Mouse (Mus musculus) heart, adult 18-20 months (tissue): ENCODE results near the gene Ybx2. TPM values are rescaled to one million over a fixed set of nuclear protein-coding genes. Genes with fewer than 3 reads are reported as not detected.
A peak's percentile ranks its signal among the peaks of the same experiment; 100 is the strongest.
"Not testable (repeated sequence)": the region's sequence is repeated elsewhere in the genome, so short reads cannot be mapped to it uniquely, and the experiment has no call there.

ENCODE experiments used
- DNase-seq, 2 experiments: peaks; one replicate each; pipeline ENCODE4 v3.0.0; 2021 to 2022; ENCODE audit warnings: mixed read lengths in 1 of 2
- total RNA-seq, 2 experiments: library from RNA; stranded (reverse); gene quantifications; 2 replicates each; pipeline ENCODE4 v1.2.3; 2021

Ybx2 gene
- total RNA-seq, 2 experiments from 2014 or later = 14.6 to 23.1 TPM

DNA sequence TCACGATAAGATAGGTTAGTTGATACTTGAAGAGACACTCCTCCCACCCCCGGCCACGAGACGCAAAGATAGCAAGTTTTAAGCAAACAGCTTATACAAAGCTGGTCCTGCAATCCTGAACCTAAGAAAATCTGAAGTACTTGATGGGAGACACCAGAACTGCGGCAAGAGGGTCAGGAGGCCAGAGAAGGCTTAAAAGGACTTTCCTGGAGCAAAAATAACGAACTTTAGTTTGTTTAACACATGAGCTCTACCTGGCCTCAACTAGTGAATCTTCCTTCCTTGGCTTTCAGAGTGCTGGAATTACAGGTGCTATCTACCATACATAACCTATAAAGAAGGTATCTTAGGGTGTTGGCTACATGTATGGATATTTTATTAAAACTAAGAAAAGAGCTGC, 915 bp upstream of the Ybx2 start:
- DNase-seq = no peak

DNA sequence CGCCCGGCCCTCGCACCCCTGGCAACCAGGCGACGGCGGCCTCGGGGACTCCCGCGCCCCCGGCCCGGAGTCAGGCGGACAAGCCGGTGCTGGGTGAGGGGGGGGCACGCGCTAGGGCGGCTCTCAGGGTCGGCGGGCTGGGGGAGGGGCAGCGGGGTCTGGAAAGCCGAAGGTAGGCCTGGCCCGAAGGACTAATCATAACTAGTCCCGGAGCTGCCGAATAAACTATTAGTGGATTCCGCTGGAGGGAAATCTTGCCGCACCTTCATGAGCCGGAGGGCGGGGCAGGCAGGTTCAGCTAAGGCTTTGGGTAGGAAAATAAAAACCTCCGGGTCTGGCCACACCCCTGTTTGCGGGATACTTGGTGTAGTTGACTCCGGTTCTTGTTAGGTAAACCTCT, 560 bp downstream of the Ybx2 start:
- DNase-seq = no peak

DNA sequence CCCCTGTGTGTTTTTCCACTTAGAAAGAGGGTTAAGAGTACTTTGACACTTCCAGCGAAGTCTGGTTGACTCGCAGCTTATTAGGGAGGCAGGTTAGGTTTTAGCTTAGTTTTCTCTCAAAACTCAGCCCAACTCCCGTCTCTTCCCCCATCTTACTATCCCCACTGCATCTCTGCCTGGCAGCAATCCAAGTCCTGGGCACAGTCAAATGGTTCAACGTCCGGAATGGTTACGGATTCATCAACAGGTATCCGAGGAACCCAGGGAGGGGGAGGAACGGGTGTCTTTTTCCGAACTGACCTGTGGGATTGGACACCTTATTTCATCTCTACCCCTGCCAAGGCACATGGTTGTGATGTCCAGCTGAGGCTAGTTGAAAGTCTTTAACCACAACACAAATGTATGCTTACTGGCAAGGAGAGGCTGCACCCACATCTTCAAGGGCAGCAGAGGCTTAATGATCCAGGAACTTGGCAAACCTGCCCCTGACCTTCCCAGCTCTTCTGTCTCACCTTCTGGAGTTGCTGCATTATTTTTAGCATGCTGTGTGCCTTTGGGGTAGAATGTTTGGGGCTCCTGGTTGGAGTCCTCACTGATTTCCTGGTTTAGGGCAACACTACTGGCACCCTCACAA, 1.2 kb downstream of the Ybx2 start:
- peak in 1 of 2 experiments; percentile 60 for DNase-seq

DNA sequence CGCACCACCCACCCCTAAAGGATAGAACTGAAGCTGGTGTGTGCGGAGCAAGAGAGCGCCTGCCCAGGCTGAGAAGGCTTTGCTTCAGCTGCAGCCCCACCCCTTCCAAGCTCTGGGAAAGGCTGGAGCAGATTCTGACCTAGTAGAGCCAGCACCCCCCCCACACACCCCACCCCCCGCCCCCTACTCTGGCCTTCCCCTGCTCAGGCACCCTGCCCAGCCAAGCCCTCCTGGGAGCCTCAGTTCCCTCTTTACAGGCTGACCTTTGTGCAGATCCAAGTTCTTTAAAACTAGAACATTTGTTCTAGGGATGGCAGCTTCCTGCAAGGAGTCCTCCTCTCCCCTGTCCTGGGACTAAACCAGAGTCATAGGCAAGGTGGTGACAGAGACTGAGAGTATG, 1.8 kb downstream of the Ybx2 start:
- DNase-seq = peak; percentile 71 to 76

DNA sequence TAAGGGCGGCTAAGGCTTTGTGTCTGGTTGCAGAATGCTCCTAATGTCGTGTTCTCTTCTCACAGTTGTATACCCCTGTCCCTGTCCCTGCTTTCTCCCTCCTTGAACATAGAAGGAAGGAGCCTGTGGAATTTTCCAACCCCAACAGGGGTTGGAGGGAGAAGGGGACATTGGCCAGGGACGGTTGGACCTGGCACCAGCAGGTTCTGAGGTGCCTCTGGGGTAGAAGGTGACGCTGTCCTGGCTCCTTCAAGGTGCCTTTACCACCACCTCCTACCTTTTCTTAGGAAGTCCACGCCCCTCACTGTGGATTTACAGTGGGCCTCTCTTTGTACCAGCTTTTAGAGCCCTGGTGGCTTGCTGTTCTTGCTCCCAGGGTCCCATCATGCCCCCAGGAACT, 2.2 kb downstream of the Ybx2 start:
- no peak for DNase-seq

DNA sequence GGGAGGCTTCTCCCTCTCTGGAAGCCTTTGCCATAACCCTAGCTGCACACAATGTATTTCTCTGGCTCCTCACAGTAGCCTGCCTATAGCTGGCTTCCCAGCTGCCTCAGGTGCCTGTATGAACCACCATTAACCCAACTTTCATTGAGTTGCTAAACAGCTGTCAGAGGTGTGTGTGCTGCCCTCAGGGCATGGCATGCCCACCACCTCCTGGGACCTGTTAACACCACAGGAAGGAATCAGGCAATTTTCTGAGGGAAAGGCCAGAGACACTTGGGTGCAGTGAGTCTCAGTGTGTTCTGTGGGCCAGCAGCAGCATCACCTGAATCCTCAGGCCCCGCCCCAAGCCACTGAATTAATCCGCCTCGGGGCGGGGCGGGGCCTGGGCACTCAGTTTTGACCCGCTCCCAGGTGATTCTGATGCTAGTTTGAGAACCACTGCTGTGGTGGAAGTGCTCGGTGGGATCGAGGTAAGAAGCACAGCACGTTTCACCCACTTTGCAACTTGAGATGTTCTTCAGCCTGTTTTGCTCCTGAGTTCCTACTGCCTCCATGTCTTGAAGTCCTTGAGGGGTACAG, 2.9 kb downstream of the Ybx2 start:
- no peak for DNase-seq

DNA sequence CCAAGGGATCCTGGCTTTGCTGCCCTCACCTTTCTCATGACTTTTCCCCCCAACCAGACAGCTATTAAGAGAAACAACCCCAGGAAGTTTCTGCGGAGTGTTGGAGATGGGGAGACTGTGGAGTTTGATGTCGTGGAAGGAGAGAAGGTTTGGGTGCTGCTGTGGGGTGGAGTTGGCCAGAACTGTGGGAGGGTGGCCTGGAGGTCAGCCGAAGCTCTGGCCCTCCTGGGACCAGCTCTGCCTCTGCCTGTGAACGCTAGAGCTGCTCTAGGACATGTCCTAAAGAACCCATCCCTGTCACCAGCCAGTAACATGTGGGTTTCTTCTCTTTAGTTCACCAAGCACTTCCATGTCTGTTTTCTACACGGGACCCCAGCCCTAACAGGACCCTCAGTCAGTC, 3.6 kb downstream of the Ybx2 start:
- peak; percentile 31 to 33 for DNase-seq

DNA sequence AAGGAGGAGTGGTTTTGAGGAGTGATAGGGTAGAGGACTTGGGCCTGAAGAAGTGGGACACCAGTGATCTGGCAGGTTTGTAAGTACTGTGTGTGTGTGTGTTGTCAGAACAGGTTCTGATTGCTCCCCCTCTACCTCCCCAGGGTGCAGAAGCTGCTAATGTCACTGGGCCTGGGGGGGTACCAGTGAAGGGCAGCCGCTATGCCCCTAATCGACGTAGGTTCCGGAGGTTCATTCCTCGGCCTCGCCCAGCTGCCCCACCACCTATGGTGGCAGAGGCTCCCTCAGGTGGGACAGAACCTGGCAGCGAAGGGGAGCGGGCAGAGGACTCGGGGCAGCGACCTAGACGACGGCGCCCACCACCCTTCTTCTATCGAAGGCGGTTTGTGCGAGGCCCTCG, 4.1 kb downstream of the Ybx2 start:
- DNase-seq = no peak

DNA sequence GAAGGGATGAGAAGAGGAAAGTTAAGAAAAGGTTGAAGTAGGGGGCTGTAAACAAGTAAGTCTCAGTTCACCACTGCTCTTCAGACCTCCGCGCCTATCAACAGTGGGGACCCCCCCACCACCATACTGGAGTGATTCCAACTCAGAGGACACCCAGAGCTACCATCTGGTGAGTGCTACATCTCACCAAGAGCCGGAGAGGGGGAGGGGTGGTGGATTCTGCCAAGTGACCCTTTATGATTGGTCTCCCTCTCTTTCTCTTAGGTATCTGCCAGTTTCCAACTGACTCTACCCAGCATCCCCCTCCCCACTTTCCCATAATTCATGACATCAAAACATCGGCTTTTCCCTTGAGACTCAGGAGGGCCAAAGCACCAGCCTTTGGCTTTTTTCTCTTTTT, 5.4 kb downstream of the Ybx2 start:
- DNase-seq = peak in 1 of 2 experiments; percentile 21

DNA sequence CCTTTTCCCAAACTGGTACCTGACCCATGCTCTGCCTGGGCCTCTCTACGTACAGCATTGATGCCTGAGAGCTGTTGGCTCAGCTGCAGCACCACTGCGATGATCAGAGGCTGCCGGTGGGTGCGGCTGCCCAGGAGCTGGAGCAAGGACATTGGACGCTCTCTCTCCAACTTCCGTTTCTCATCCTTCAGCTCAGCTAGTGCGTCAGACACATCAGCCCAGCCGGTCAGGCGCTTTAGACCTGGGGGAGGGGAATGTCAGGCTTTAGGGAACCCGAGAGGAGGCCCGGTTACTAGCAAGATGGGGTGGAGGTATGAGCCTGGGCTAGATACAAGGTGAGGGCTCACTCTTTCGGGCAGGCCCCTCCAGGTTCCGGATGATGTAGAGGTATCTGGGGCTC, 9.6 kb downstream of the Ybx2 start:
- peak in 1 of 2 experiments; percentile 26 for DNase-seq

DNA sequence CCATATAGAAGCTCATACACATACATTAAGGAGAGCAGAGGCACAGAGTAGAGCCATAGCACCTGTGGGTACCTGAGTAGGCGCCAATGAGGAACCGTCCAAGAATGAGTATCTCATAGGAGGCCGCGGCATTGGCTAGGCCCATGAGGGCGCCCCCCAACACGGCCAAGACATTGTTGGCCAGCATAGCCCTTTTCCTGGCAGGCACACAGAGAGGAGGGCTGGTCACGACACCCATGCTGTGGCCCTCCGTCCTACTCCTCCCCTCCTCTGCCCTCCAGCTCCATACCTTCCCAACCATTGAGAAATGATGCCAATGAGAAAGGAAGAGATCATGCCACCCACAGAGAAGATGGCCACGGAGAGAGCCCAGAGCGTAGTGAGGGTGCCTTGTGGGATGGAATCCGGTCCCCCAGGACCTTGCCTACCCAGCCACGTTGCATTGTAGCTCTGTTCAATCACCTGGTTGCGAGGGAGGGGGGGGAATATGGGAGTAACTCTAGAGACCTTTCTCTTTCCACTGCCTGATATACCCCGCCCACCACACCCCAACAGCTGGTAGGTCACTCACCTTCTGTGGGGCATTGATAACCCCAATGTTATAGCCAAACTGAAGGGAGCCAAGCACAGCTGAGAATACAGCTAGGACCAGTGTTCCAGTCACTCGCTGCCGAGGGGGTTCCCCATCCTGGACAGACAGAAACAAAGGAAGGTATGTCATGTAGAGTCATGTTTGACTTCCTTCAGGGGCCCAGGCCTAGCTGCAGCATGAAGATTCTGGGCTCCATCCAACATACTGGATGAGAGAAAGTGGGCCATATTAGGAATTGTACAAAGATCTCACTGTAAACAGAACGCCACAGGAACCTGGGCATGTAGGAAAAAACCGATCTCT, 10.6 kb downstream of the Ybx2 start:
- no peak for DNase-seq

DNA sequence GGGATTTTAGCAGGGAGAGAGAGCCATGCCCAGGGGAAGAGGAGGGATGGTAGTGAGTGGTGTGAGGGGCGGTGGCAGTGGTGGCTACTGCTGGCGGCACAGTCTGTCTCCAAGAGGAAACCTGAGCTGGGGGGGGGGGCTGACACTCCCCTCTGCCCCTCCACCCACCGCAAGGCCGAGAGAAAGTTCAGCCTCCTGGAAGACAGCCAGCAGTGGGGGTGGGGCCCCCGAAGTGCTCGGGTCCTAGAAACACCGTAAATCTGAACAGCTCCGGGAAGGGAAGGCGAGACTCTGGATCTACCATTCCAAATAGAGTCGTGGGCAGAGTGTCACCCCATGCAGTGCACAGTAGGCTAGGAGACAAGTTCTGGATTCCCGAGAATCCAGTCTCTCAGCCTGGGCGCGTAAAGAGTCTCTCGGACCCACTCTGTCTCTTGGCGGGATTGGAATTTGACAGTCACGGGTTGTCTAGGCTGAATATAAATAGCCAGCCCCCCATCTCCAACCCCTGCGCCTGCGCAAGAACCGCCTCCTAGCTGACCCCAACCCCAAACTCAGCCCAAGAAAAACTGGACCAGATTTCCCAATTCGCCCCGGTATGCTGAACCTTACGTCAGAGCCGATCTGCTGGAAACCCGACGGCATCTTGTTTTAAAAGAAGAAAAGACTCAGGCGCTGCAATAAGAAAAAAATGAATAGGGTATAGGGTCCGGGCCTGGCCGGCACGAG, 11.9 kb downstream of the Ybx2 start:
- DNase-seq = peak; percentile 66 to 83

DNA sequence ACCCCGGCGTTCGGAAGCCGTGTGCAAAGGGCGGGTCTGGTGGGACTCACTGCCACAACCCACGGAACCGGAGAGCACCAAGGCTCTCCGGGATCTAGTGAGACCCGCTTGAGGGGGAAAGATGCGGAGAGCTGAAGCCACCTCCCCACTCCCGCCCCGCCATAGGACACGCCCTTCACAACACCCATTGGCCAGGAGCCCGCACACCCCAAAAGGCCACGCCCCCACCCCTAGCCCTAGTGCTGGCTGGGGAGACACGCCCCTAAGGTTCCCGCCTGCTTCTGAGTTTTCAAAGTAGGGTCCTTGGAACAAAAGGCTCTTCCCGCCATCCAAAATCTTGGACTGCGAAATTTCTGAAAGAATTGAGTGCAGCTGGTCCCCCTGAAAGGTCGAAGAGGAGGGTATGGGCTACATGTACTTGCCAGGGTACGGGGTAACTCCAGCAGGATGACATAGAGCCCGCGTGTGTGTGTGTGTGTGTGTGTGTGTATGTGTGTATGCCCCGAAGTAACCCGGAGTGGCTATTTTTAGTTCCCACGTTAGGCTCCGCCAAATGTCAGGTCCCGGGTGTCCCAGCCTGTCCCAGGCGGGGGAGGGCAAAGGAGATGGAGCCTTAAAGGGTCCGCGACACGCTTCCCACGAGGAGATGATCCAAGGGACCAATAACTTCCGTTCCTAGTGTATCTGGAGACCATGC, 12.6 kb downstream of the Ybx2 start, which contains the start of gene Slc2a4:
Gene Slc2a4 (minus strand): TSS at position 123 of the 697 bp plus-strand sequence.
- peak; percentile 94 for DNase-seq

DNA sequence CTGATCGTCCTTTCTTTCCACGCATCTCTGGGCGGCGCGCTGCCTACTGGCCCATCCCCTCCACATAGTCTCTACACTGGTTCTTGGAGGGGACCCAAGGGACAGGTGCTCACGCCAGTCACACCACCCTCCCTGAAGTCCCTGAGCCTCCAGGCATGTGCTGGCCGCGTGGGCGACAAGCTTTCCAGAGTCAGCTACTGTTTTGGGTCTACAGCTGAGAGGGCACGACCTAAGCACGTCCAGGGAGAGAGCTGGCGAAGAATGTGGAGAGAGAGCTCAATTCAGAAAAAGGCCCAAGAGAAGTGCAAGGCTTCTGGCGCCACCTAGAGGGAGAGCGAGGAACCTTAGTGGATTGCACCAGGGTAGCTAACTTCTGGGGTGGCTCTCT, 13.2 kb downstream of the Ybx2 start:
- peak; percentile 90 to 96 for DNase-seq

DNA sequence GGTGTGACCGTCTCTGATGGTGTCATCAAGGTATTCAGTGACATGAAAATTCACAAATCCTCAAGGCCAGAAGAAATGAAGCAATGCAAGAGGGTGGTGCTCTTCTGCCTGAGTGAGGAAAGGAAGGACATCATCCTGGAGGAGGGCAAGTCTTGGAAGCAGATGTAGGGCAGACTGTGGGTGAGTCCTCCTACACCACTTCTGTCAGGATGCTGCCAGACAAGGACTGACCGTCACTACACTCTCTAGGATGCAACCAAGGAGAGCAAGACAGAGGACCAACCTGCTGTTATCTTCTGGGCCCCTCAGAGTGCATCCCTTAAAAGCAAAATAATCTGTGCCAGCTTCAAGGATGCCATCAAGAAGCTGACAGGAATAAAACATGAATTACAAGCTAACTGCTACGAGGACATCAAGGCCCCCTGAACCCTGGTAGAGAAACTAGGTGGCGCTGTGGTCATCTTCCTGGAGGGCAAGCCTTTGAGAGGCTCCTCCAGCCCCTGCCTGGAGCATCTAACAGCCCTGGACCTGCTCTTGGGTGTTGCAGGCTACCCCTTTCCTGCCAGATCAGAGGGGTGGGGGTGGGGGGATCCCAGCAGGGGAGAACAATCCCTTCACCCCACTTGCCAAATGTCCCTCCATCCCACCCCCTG, 15.3 kb downstream of the Ybx2 start:
- DNase-seq = no peak

DNA sequence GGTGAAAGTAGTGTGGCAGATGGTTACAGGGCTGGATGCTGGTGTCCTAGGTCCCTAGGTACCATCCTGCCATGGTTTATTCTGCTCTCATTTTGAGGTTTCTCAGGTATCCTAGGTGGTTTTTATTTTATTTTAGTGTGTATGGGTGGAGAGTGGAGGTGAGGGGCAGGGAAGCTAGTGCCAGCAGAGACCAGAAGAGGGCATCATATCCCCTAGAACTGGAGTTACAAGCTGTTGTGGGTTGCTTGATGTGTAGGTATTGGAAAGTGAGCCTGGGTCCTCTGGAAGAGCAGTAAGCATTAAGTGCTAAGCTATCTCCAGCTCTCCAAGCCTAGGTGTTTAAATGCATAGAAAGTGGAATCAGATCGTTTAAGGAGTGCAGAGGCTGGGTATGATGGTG, 16.7 kb downstream of the Ybx2 start:
- no peak for DNase-seq

DNA sequence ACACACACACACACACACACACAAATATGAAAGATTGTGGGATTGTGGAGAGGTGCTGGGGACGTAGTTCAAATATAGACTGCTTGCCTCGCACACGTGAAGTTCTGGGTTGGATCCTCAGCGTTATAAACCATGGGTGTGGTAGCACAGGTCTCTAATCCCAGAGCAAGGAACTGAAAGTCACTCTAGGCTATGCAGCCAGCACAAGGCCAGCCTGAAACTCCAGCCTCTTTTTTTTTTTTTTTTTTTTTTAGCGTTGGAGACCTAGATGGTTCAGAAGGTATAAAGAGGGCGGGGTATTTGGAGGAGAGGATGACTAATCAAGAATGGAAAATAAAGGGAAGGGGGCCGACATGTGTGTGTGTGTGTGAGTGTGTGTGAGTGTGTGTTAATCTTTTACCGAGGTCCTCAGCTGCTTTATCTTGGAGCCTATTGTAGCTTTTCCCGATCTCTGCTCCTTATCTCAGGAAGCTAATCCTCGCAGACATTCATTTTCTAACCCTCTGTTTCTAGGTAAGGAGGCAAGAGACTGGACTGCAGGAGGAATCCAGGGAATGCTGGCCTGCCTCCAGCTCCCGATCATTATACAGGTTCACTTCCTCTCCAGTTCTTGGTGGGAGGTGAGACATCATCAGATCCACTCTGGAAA, 17.8 kb downstream of the Ybx2 start:
- no peak for DNase-seq

DNA sequence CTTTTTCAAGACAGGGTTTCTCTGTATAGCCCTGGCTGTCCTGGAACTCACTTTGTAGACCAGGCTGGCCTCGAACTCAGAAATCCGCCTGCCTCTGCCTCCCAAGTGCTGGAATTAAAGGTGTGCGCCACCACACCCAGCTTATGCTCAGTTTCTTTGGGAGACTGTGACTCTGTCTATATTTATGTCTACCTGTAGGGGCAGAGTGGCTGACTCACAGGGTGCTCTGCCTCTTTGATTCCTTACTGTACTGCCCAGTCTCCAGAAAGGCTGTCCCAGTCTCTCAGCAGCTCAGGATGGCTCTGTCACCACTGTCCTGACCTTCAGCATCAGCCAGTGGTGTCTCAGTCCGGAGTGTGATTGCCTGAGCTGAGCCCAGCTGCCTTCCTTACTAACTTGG, 20.0 kb downstream of the Ybx2 start:
- not testable (repeated sequence) for DNase-seq

DNA sequence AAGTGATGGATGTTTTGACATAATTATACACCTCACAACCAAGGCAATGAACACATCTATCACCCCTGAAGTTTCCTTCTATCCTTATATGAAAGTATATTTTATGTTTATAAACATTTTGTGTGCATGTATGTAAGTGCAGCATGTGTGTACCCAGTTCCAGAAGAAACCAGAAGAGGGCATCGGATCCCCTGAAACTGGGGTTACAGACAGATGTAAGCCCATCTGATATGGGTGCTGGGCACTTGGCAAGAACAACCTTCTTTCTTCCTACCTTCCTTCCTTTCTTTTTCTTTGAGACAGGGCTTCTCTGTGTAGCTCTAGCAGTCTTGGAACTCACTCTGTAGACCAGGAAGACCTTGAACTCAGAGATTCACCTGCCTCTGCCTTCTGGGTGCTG, 20.6 kb downstream of the Ybx2 start:
- DNase-seq = no peak

DNA sequence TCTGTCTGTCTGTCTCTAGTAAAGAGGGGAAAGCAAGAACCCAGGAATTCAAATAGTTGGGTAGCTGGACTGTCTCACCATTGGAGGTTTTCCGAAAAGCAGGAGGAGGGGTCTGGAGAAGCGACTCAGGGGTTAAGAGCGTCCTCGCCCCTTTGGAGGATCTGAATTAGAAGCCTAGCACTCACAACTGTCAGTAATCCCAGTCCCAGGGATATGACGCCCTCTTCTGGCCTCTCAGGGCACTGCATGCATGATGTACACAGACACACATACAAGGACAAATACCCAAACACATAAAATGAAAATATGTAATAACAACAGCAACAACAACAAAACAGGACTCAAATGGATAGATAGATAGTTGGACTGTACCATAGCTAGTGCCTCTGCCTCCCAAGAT, 25.0 kb downstream of the Ybx2 start:
- DNase-seq = no peak

DNA sequence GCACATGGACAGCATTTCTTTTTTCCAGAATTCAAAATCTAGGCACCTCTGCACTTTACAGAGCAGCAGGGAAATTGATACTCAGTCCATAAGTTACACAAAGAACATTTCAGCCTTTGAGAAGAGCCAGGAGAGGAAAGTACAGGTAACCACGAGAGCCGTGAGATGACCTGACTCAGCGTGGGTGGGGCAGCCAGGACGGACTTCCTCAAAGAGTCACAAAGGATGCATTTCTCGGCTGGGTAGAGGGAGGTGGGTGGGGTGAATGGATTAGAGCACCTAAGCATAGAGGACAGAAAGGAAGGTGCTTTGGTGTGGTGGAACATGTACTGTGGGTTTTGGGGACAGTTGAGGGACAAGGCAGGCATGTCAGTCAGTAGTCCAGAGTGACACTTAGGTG, 26.2 kb downstream of the Ybx2 start:
- no peak for DNase-seq
